Mouse (Mus musculus): Measurements from ENCODE around the gene Zfp989.
"Not testable (repeated sequence)": the region's sequence is repeated elsewhere in the genome, so short reads cannot be mapped to it uniquely, and the experiment has no call there.

Gene Zfp989

GRCm38 (mm10) chr4:146971757-146972156 is at the start of gene Zfp989:
TSS of gene Zfp989 (plus strand) at chr4:146971976.
- DNase-seq = not testable (repeated sequence)

DNA sequence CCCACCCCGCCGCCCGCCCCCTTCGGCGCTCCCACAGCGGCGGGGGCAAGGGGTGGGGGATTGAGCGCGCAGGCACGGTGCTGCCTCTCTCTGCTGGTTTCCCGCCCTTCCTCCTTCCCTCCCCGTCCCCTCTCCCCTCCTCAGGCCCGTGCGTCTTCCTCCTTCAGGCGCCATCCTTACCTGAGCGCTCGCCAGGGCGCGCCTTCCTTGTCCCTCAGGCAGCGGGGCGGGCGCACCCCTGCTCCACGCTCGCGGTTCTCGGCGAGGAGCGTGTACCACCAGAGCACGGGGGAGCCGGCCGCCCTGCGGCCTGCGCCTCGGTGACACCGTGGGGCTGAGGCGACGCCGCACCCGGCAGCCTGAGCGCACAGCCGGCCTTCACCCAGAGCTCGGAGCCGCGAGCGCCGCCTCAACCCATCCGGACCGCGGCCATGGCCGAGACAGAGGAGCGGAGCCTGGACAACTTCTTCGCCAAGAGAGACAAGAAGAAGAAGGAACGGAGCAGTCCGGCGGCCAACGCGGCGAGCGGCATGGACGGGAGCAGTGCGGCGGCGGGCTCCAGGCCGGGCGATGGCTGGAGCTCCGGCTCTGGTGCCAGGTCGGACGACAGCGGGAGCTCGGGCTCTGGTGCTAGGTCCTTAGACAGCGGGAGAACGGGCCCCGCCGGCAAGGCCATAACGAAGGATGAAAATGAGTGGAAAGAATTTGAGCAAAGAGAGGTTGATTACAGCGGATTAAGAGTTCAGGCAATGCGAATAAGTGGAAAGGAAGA is 39.3 kb upstream of the Zfp989 start:
- DNase-seq = no peak

- not testable (repeated sequence) for DNase-seq
Measured at GRCm38 (mm10) chr4:146941691-146942090, 30.1 kb upstream of the Zfp989 start.

DNA sequence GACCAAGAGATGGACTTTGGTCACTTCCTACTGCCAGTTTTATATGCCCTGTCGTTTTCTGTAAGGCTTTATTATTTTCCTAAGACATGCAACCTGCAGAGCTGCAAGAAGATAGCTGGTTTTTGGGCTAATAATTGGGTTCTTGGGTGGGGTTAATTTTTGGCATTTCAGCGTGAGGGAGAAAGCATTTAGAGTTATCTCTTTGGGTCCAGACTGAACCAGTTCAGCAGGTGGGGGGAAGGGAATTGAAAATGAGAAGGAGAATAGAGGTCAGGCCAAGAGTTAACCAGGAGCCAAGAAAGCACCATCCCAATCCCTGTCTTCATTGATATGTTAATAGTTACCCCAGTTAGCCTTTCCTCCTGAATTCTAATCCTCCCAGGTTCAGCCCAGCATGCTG is 4.8 kb downstream of the Zfp989 start:
- DNase-seq = not testable (repeated sequence)

DNA sequence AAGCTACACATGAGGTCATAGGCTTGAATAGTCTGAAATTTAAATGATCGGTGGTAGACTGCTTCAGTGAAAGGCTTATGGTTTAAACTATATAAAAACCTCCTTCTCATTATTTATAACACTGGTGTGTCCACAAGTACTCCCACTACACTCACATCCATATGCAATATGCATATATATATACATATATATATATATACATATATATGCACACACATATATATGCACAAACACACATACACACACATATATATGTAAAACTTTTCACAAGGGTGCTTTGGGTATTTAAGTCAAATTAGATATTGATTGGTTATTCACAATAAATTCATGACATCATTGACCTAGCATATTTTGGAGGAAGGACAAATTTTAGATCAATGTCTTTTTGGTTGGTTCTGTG is 46.6 kb downstream of the Zfp989 start:
- not testable (repeated sequence) for DNase-seq

GRCm38 (mm10) chr4:147021550-147021949 is 49.8 kb downstream of the Zfp989 start, which contains the start of gene Rex2:
TSS of gene Rex2 (plus strand) at chr4:147021850.
- not testable (repeated sequence) for DNase-seq

- DNase-seq = not testable (repeated sequence)
Measured at GRCm38 (mm10) chr4:147026374-147026773, 54.6 kb downstream of the Zfp989 start.

GRCm38 (mm10) chr4:147031308-147032036 is 59.7 kb downstream of the Zfp989 start:
- DNase-seq = not testable (repeated sequence)

All from cerebellum, adult 18-20 months (tissue).